Mouse (Mus musculus): ENCODE measurements at regions not wholly inside any gene's neighbourhood (a gene's known extent, or its start where the extent isn't known, plus 50 kb on each side); places are given as distances from the start of the nearest gene placed in this dataset.

DNA sequence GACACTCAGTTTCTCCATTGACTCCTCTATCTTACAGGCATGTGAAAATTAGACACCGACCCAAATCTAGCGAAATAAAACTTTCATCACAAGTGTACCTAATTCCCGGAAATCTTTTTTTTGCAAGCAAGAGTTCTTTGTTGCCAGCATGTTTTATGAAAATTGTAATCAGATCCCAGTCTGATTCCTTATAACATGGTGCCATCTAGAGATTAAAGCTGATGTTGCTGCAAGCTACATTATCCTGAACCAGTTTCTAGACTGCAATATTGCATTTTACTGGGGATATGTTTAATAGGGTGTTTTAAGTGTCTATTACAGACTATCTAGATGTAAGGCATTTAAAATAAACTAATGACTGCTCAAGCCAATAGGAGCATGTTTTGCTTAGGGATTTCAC is 110.9 kb upstream of the Gpc5 start:
- no peaks in the 10 kb centered on the region for H3K27me3 ChIP-seq (ENCODE audit: control insufficient read depth, insufficient read depth, low read length)
- H3K4me3 ChIP-seq (ENCODE audit: low read length) = no peak overlapping the region
- no peak for ATAC-seq (ENCODE audit: low FRiP score, low TSS enrichment)
- no peak overlapping the region for H3K27ac ChIP-seq (ENCODE audit: low read depth, low read length)
- no peaks in the 10 kb centered on the region for H3K36me3 ChIP-seq (ENCODE audit: control insufficient read depth, insufficient read depth, low read length)
- no peaks in the 10 kb centered on the region for H3K4me1 ChIP-seq (ENCODE audit: control insufficient read depth, insufficient read depth, low read length)
- no peak overlapping the region for H3K9ac ChIP-seq (ENCODE audit: low read depth, low read length)
- no peaks in the 10 kb centered on the region for H3K9me3 ChIP-seq (ENCODE audit: control insufficient read depth, low read length)
- no peak overlapping the region for H3K4me2 ChIP-seq (replicated peaks; ENCODE audit: low read depth, low read length)
- WGBS = 81% methylated on average over 3 of the region's 3 CpGs

DNA sequence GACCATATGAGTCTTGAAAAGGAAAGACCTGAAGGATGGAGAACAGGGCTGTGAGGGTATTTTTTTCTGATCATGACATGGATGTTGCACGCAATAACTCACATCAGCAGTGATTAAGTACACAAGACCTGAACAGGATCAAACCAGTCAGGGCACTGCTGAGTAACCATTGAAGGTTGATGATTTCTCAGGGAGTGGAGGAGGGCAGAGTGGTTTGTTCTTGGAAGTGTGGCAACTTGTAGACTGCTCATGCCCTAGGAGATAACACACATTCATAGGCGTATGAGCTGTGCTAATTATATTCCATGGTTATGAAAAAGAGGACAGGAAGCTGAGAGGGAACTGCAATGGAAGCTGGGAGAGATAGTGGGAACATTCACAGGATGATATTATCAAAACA is 88.8 kb upstream of the Gpc5 start:
- Histone ChIP-seq H3K4me3 (ENCODE audit: low read length) (no peak overlapping the region), H3K27me3 (ENCODE audit: control insufficient read depth, insufficient read depth, low read length) (no peaks in the 10 kb centered on the region), H3K9ac (ENCODE audit: low read depth, low read length) (no peak overlapping the region), H3K9me3 (ENCODE audit: control insufficient read depth, low read length) (no peaks in the 10 kb centered on the region), H3K4me1 (ENCODE audit: control insufficient read depth, insufficient read depth, low read length) (no peaks in the 10 kb centered on the region), H3K27ac (ENCODE audit: low read depth, low read length) (no peak overlapping the region), H3K4me2 (replicated peaks; ENCODE audit: low read depth, low read length) (no peak overlapping the region), H3K36me3 (ENCODE audit: control insufficient read depth, insufficient read depth, low read length) (no peaks in the 10 kb centered on the region)
- no peak for ATAC-seq (ENCODE audit: low FRiP score, low TSS enrichment)
- WGBS = 87% methylated on average over 2 of the region's 2 CpGs

DNA sequence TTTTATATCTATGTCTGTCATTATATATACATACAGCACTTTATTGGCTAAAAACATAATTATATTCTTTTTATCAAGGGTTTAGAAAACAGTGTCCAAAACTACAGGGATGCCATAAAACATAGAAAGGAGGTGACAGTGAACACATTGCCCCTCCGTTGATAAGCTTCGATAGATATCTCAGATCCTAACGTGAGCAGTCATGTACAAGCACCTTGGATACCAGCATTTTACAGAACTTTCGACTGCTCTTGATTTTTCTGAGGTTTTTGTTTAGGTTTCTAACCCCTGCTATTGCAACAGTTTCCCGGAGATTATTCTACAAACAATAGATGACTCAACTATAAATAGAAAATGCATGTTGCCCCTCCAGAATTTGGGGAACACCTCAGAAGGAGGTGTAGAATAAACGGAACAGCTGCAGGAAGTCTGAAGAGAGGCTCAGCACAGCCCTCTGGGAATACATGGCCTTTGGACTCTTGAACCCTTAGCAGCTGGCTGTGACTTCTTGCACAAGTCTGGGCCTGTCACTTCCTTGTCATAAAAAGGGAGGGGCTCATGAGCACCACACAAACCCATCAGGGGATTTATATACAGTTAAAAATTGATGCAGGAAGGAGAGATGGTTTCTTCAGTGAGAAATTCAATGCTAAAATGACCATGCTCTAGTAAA is 87.1 kb upstream of the Gpc5 start:
- Histone ChIP-seq H3K4me2 (replicated peaks; ENCODE audit: low read depth, low read length) (no peak overlapping the region), H3K9me3 (ENCODE audit: control insufficient read depth, low read length) (no peaks in the 10 kb centered on the region), H3K4me3 (ENCODE audit: low read length) (no peak overlapping the region), H3K4me1 (ENCODE audit: control insufficient read depth, insufficient read depth, low read length) (no peaks in the 10 kb centered on the region), H3K27me3 (ENCODE audit: control insufficient read depth, insufficient read depth, low read length) (no peaks in the 10 kb centered on the region), H3K9ac (ENCODE audit: low read depth, low read length) (no peak overlapping the region), H3K36me3 (ENCODE audit: control insufficient read depth, insufficient read depth, low read length) (no peaks in the 10 kb centered on the region), H3K27ac (ENCODE audit: low read depth, low read length) (no peak overlapping the region)
- ATAC-seq (ENCODE audit: low FRiP score, low TSS enrichment) = peak; percentile 60; the same call in 1 of the 2 replicates
- WGBS = 74% methylated on average over 6 of the region's 6 CpGs

DNA sequence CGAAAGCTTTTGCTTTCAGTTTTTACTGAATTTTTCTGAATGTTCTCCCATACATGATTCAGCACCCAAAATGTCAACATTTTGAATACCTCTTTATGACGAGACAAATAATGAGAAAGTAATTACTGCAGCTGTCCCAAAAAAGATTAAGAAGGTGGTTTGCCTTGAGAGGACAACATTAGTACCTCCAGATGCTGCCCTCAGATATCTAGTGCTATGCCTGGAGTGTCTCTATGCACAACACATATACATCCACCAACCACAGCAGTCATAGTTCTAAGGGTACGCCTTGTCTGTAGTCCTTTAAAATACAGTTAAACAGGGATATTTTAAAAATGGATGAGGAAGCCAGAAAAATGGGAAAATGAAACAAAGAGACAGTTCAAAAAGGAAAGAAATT is 81.1 kb upstream of the Gpc5 start:
- WGBS = 87% methylated on average over 3 of the region's 3 CpGs
- no peaks in the 10 kb centered on the region for H3K9me3 ChIP-seq (ENCODE audit: control insufficient read depth, low read length)
- H3K27me3 ChIP-seq (ENCODE audit: control insufficient read depth, insufficient read depth, low read length) = no peaks in the 10 kb centered on the region
- no peak overlapping the region for H3K9ac ChIP-seq (ENCODE audit: low read depth, low read length)
- no peaks in the 10 kb centered on the region for H3K36me3 ChIP-seq (ENCODE audit: control insufficient read depth, insufficient read depth, low read length)
- no peaks in the 10 kb centered on the region for H3K4me1 ChIP-seq (ENCODE audit: control insufficient read depth, insufficient read depth, low read length)
- no peak overlapping the region for H3K4me2 ChIP-seq (replicated peaks; ENCODE audit: low read depth, low read length)
- H3K27ac ChIP-seq (ENCODE audit: low read depth, low read length) = no peak overlapping the region
- H3K4me3 ChIP-seq (ENCODE audit: low read length) = no peak overlapping the region
- ATAC-seq (ENCODE audit: low FRiP score, low TSS enrichment) = no peak

DNA sequence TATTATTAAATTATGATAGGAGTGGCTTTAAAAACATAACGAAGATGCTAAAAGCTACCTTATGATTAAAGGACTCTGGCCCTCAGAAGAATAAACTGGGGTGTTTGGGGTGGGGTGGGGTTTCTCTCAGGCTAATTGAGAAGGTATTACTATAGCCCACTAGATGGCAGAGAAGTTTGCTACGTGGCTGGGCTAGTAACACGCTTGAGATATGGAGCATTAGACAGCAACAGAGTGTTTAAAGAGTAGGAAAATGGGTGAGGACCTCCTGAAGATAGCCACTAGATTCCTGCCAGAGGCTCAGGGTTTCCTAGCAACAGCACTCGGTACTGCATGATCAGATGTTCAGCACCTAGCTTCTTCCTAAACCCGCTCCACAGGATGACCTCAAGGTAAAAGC is 76.7 kb upstream of the Gpc5 start:
- H3K9me3 ChIP-seq (ENCODE audit: control insufficient read depth, low read length) = no peaks in the 10 kb centered on the region
- H3K27me3 ChIP-seq (ENCODE audit: control insufficient read depth, insufficient read depth, low read length) = no peaks in the 10 kb centered on the region
- H3K4me2 ChIP-seq (replicated peaks; ENCODE audit: low read depth, low read length) = no peak overlapping the region
- no peak overlapping the region for H3K27ac ChIP-seq (ENCODE audit: low read depth, low read length)
- no peak overlapping the region for H3K4me3 ChIP-seq (ENCODE audit: low read length)
- H3K4me1 ChIP-seq (ENCODE audit: control insufficient read depth, insufficient read depth, low read length) = no peaks in the 10 kb centered on the region
- ATAC-seq (ENCODE audit: low FRiP score, low TSS enrichment) = 0 out of 2 replicates have a peak, but pooled peaks have one; percentile 32
- no peaks in the 10 kb centered on the region for H3K36me3 ChIP-seq (ENCODE audit: control insufficient read depth, insufficient read depth, low read length)
- no peak overlapping the region for H3K9ac ChIP-seq (ENCODE audit: low read depth, low read length)
- WGBS = 57% methylated on average over 5 of the region's 5 CpGs

DNA sequence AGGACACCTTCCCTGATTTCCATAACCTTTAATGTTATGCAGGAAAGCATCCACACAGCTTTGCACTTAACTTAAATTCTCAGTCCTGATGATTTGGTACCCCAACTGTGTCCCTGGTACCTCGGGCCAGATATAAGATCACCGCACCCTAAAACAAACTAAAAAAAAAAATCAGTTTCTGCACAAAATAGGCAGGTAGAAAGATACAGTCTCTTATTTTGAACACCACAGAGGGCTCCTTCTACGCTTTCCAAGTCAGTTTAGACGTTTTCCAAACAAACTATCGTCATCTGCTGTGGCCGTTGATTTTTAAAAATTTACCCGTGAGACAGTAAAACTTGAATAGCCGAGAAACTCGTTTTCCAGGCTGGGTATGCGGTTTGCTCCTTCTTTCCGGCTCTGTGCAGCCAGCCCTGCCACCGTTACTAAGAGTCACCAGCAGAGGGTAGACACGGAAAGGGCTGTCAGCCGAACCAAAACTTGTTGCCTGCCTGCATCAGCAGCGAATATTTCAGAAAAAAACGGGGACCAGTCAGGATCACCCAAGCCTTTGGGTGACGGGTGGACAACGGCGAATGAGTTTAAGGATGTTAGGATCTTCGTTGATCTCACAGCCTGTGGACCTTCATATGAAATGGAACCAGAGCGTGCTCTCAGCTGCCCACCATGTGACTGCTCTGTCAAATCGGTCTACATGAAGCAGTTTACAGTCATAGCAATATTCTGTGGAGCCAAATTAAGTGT is 74.4 kb upstream of the Gpc5 start:
- WGBS = 23% methylated on average over 22 of the region's 22 CpGs

DNA sequence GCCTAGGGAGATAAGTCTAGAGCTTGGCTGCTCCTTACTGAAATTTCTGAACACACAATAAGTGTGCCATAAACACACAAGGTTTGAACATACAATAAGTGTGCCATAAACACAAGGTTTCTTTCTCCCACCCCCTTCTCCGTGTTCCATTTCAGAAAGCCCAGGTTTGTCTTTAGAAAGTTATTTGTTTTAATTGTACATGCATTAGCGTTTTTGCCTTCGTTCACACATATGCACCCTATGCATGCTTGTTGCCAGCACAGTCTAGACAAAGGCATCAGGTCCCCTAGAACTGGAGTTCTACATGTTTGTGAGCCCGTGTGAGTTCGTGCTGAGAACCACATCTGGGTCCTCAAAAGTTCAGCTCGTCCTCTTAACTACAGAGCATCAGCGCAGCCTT is 64.0 kb upstream of the Gpc5 start:
- Histone ChIP-seq H3K27ac (ENCODE audit: low read depth, low read length) (no peak overlapping the region), H3K9me3 (ENCODE audit: control insufficient read depth, low read length) (no peaks in the 10 kb centered on the region), H3K9ac (ENCODE audit: low read depth, low read length) (no peak overlapping the region), H3K27me3 (ENCODE audit: control insufficient read depth, insufficient read depth, low read length) (no peaks in the 10 kb centered on the region), H3K36me3 (ENCODE audit: control insufficient read depth, insufficient read depth, low read length) (no peaks in the 10 kb centered on the region), H3K4me3 (ENCODE audit: low read length) (no peak overlapping the region), H3K4me1 (ENCODE audit: control insufficient read depth, insufficient read depth, low read length) (no peaks in the 10 kb centered on the region), H3K4me2 (replicated peaks; ENCODE audit: low read depth, low read length) (no peak overlapping the region)
- ATAC-seq (ENCODE audit: low FRiP score, low TSS enrichment) = no peak
- 86% methylated on average over 7 of the region's 7 CpGs for WGBS

More for the DNA sequence above, 74.4 kb upstream of the Gpc5 start:
- Histone ChIP-seq H3K4me2 (replicated peaks; ENCODE audit: low read depth, low read length) (peak overlapping the region; percentile 43), H3K9me3 (ENCODE audit: control insufficient read depth, low read length) (no peaks in the 10 kb centered on the region), H3K27me3 (ENCODE audit: control insufficient read depth, insufficient read depth, low read length) (no peaks in the 10 kb centered on the region), H3K9ac (ENCODE audit: low read depth, low read length) (no peak overlapping the region), H3K4me1 (ENCODE audit: control insufficient read depth, insufficient read depth, low read length) (no peaks in the 10 kb centered on the region), H3K4me3 (ENCODE audit: low read length) (peak overlapping the region; percentile 9), H3K36me3 (ENCODE audit: control insufficient read depth, insufficient read depth, low read length) (no peaks in the 10 kb centered on the region), H3K27ac (ENCODE audit: low read depth, low read length) (no peak overlapping the region)
- peak; percentile 87; the same call in 1 of the 2 replicates for ATAC-seq (ENCODE audit: low FRiP score, low TSS enrichment)

DNA sequence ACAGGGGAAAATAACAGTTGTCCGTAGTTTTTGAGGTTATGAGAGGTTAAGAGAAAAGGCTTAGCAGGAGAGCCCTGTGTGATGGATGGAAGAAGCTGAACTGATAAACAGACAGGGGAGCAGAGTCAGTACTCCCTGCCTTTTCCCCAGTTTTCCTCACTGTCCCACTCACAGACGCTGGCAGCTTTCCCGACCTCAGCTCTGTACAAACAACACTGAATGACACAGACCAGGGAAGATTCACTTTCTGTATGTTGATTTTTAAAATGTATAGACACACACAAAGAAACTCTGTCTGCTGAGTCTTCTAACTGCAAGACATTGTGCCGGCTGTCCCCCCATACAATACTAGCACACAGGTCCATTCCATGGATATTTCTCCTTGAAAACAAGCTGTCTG is 60.3 kb upstream of the Gpc5 start:
- H3K27ac ChIP-seq (ENCODE audit: low read depth, low read length) = no peak overlapping the region
- no peak overlapping the region for H3K9ac ChIP-seq (ENCODE audit: low read depth, low read length)
- no peaks in the 10 kb centered on the region for H3K9me3 ChIP-seq (ENCODE audit: control insufficient read depth, low read length)
- no peaks in the 10 kb centered on the region for H3K27me3 ChIP-seq (ENCODE audit: control insufficient read depth, insufficient read depth, low read length)
- no peaks in the 10 kb centered on the region for H3K4me1 ChIP-seq (ENCODE audit: control insufficient read depth, insufficient read depth, low read length)
- WGBS = 58% methylated on average over 4 of the region's 4 CpGs
- no peak for ATAC-seq (ENCODE audit: low FRiP score, low TSS enrichment)
- no peak overlapping the region for H3K4me3 ChIP-seq (ENCODE audit: low read length)
- no peak overlapping the region for H3K4me2 ChIP-seq (replicated peaks; ENCODE audit: low read depth, low read length)
- no peaks in the 10 kb centered on the region for H3K36me3 ChIP-seq (ENCODE audit: control insufficient read depth, insufficient read depth, low read length)

DNA sequence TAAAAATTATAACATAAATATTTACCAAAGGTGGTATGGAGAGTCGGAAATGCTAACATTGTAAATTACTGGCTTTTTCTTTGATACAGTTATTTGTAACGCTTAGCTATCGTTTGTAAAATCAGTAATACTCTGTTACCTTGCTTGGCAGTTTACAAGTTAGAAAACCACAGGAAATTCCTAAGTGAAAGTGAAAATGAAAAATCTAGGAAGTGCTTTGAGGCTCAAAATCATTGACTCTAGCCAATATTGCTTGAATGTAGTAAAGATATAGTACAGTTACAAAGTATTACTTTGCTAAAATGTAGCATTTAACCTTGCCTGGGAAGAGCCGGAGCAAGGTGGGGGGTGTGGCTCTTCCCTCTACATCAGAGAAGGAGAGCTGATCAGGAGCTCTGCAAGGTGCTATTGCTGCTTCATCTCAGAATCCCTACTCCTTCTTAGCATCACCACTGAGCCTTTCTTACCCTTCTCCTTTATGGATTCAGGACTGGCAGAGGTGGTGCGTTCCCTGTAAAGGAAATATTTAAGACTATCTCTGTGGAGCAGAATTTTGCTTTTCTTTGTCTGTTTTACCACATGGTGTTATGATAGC is 58.5 kb upstream of the Gpc5 start:
- Histone ChIP-seq H3K27ac (ENCODE audit: low read depth, low read length) (no peak overlapping the region), H3K36me3 (ENCODE audit: control insufficient read depth, insufficient read depth, low read length) (no peaks in the 10 kb centered on the region), H3K4me3 (ENCODE audit: low read length) (no peak overlapping the region), H3K4me1 (ENCODE audit: control insufficient read depth, insufficient read depth, low read length) (no peaks in the 10 kb centered on the region), H3K27me3 (ENCODE audit: control insufficient read depth, insufficient read depth, low read length) (no peaks in the 10 kb centered on the region), H3K9ac (ENCODE audit: low read depth, low read length) (no peak overlapping the region), H3K4me2 (replicated peaks; ENCODE audit: low read depth, low read length) (no peak overlapping the region), H3K9me3 (ENCODE audit: control insufficient read depth, low read length) (no peaks in the 10 kb centered on the region)
- WGBS = 88% methylated on average over 5 of the region's 5 CpGs
- no peak for ATAC-seq (ENCODE audit: low FRiP score, low TSS enrichment)

Measured in kidney, embryonic 14.5 days (tissue).